ENCODE assay signal across 6 mouse cellular contexts in the genomic region with DNA sequence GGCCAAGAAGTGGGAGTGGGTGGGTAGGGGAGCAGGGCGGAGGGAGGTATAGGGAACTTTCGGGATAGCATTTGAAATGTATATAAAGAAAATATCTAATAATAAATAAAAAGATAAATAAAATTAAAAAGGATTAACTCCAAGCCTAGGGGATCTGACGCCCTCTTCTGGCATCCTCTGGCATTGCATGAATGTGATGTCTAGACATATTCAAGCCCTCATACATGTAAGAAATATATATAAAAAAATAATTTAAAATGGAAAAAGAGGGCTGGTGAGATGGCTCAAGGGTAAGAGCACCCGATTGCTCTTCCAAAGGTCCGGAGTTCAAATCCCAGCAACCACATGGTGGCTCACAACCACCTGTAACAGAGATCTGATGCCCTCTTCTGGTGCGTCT. TPM values are rescaled to one million over a fixed set of nuclear protein-coding genes. Genes with fewer than 3 reads are reported as not detected.
DNase-seq lines count a peak whose midpoint lies in the region; ATAC-seq and TF ChIP-seq lines count a peak whose summit lies in the region.
"Not testable (repeated sequence)": the region's sequence is repeated elsewhere in the genome, so short reads cannot be mapped to it uniquely, and the experiment has no call there.

No protein-coding gene starts in this region.

- not testable (repeated sequence) for H3K27ac ChIP-seq in cortical plate, adult 2 months (ENCODE audit: insufficient read depth, low read length); intestine, postnatal 0 days (ENCODE audit: low read depth, low read length); lung, embryonic 14.5 days (ENCODE audit: low read depth)

- H3K9ac ChIP-seq in intestine, postnatal 0 days (ENCODE audit: low read depth, low read length); lung, embryonic 14.5 days: not testable (repeated sequence)

- peak; percentile 50 for DNase-seq in CD4-positive, CD25-positive, alpha-beta regulatory T cell, adult 2 months (ENCODE audit: low read depth, low spot score)
- peak; percentile 19 for DNase-seq in c-Kit-positive CD71-positive TER-119-positive erythroid progenitor cells, embryonic 14.5 days (ENCODE audit: low spot score)
- not testable (repeated sequence) for DNase-seq in lung, embryonic 14.5 days
- peak; percentile 34 for DNase-seq in splenic B cell, adult 2 months (ENCODE audit: low read depth, low spot score)

- TF ChIP-seq CTCF in cortical plate, adult 2 months (IDR thresholded peaks at IDR 0.05; ENCODE audit: extremely low read depth, insufficient read depth, low read length), result 0 out of 2 replicates have a peak, but pooled peaks have one; percentile 3
- TF ChIP-seq CTCF in intestine, postnatal 0 days (IDR thresholded peaks at IDR 0.05; ENCODE audit: low read depth), result 0 out of 2 replicates have a peak, but pooled peaks have one; percentile 3
- TF ChIP-seq CTCF in lung, embryonic 14.5 days (IDR thresholded peaks at IDR 0.05; ENCODE audit: low read depth), result peak; percentile 29; the same call in 1 of the 2 replicates

- TF ChIP-seq POLR2A in cortical plate, adult 2 months (IDR thresholded peaks at IDR 0.05; ENCODE audit: extremely low read depth, insufficient read depth, low read length), result not testable (repeated sequence)

- not testable (repeated sequence) for H3K27me3 ChIP-seq in intestine, postnatal 0 days (replicated peaks; ENCODE audit: control insufficient read depth, insufficient read depth, low read length); lung, embryonic 14.5 days (ENCODE audit: insufficient read depth, low read length); splenic B cell, adult 2 months (ENCODE audit: control insufficient read depth, insufficient read depth, low read length, poor library complexity, severe bottlenecking)

- not testable (repeated sequence) for H3K4me1 ChIP-seq in cortical plate, adult 2 months (ENCODE audit: control insufficient read depth, insufficient read depth, low read length); intestine, postnatal 0 days (replicated peaks; ENCODE audit: control insufficient read depth, insufficient read depth, low read length); lung, embryonic 14.5 days (ENCODE audit: insufficient read depth)

- H3K4me3 ChIP-seq in cortical plate, adult 2 months (ENCODE audit: insufficient read depth, low read length); intestine, postnatal 0 days (ENCODE audit: low read depth, low read length); lung, embryonic 14.5 days (ENCODE audit: low read depth, low read length): not testable (repeated sequence)

- WGBS in intestine, postnatal 0 days, result 65% methylated on average over 6 of the region's 6 CpGs
- WGBS in lung, embryonic 14.5 days, result 63% methylated on average over 6 of the region's 6 CpGs

- H3K36me3 ChIP-seq in intestine, postnatal 0 days (ENCODE audit: control insufficient read depth, insufficient read depth); lung, embryonic 14.5 days (ENCODE audit: insufficient read depth); splenic B cell, adult 2 months (ENCODE audit: control insufficient read depth, insufficient read depth, low read length, poor library complexity, severe bottlenecking): not testable (repeated sequence)

- H3K4me2 ChIP-seq in intestine, postnatal 0 days (replicated peaks; ENCODE audit: low read depth); lung, embryonic 14.5 days: not testable (repeated sequence)

- ATAC-seq in intestine, postnatal 0 days; lung, embryonic 14.5 days (ENCODE audit: insufficient read depth): not testable (repeated sequence)

- H3K9me3 ChIP-seq in intestine, postnatal 0 days (ENCODE audit: control insufficient read depth); lung, embryonic 14.5 days (ENCODE audit: low read depth, low read length): not testable (repeated sequence)

RNA-seq across cellular contexts. Expression of a gene that starts 6.0 kb away (rescaled TPM):
- 105 and 106 TPM in 2 replicates for polyA plus RNA-seq in cortical plate, adult 2 months (2012; rRNA removed)
- 1.6 and 1.9 TPM in 2 replicates for polyA plus RNA-seq in intestine, postnatal 0 days (2015; fragmentation: Nextera tagmentation; extraction: Ambion mirVana)
- 0.15 and 0.24 TPM in 2 replicates for polyA plus RNA-seq in lung, embryonic 14.5 days (2014; fragmentation: Nextera tagmentation; extraction: Ambion mirVana)

Comparison
In these comparisons a context has a peak if more than half of its experiments do, and no peak if none do; other contexts are left out.
1. RNA of a gene that starts 6.0 kb away (polyA plus RNA-seq): 105 to 106 TPM in cortical plate, adult 2 months; 1.6 to 1.9 TPM in intestine, postnatal 0 days and 0.15 to 0.24 TPM in lung, embryonic 14.5 days; every median in the first group is over 10 times any median in the second.
2. Peak in every context shown above with its lines, with median percentiles within 50 percentile points of each other: CTCF ChIP-seq.